Mouse (Mus musculus) kidney, postnatal 4 days (tissue): ENCODE measurements at regions not wholly inside any gene's neighbourhood (a gene's known extent, or its start where the extent isn't known, plus 50 kb on each side); places are given as distances from the start of the nearest gene placed in this dataset.

Source experiments
- DNase-seq, 2 experiments: peaks; one replicate each; pipeline ENCODE4 v3.0.0; 2021; ENCODE audit warnings: mixed read lengths in 2 of 2

- DNase-seq = no peak
These were observed 56.6 kb downstream of the Sucnr1 start for GRCm38 (mm10) chr3:60138319-60138718.

GRCm38 (mm10) chr3:60159865-60160264, 78.2 kb downstream of the Sucnr1 start:
- DNase-seq = no peak

- no peak for DNase-seq
These were observed 86.0 kb downstream of the Sucnr1 start for GRCm38 (mm10) chr3:60167633-60168032.

- DNase-seq = no peak
These were observed 86.7 kb downstream of the Sucnr1 start for GRCm38 (mm10) chr3:60168135-60168926.

- peak; percentile 4 to 26 for DNase-seq
These were observed 87.9 kb downstream of the Sucnr1 start for GRCm38 (mm10) chr3:60169606-60170005.

- DNase-seq = no peak
These were observed 102.8 kb downstream of the Sucnr1 start for GRCm38 (mm10) chr3:60184481-60184880.

- DNase-seq = no peak
These were observed 114.4 kb downstream of the Sucnr1 start for GRCm38 (mm10) chr3:60196031-60196430.

GRCm38 (mm10) chr3:60207936-60208335, 126.3 kb downstream of the Sucnr1 start:
- DNase-seq = no peak

- no peak for DNase-seq
These were observed 137.3 kb downstream of the Sucnr1 start for GRCm38 (mm10) chr3:60218938-60219337.

- no peak for DNase-seq
These were observed 159.0 kb downstream of the Sucnr1 start for GRCm38 (mm10) chr3:60240664-60241063.

- DNase-seq = no peak
These were observed 185.2 kb downstream of the Sucnr1 start for GRCm38 (mm10) chr3:60266666-60267415.

- DNase-seq = no peak
These were observed 185.9 kb downstream of the Sucnr1 start for GRCm38 (mm10) chr3:60267416-60268174.

- no peak for DNase-seq
These were observed 188.8 kb downstream of the Sucnr1 start for GRCm38 (mm10) chr3:60270463-60270862.

GRCm38 (mm10) chr3:60273744-60274143, 192.1 kb downstream of the Sucnr1 start:
- DNase-seq = no peak

- DNase-seq = no peak
These were observed 193.7 kb downstream of the Sucnr1 start for GRCm38 (mm10) chr3:60275249-60275838.

- DNase-seq = no peak
These were observed 194.8 kb upstream of the Mbnl1 start for GRCm38 (mm10) chr3:60277791-60278190.

GRCm38 (mm10) chr3:60281229-60281628, 191.4 kb upstream of the Mbnl1 start:
- DNase-seq = no peak

- no peak for DNase-seq
These were observed 190.6 kb upstream of the Mbnl1 start for GRCm38 (mm10) chr3:60281959-60282495.

- DNase-seq = no peak
These were observed 180.5 kb upstream of the Mbnl1 start for GRCm38 (mm10) chr3:60292142-60292541.

- DNase-seq = no peak
These were observed 179.7 kb upstream of the Mbnl1 start for GRCm38 (mm10) chr3:60292940-60293339.

GRCm38 (mm10) chr3:60305399-60305798, 167.2 kb upstream of the Mbnl1 start:
- DNase-seq = no peak

- DNase-seq = no peak
These were observed 162.2 kb upstream of the Mbnl1 start for GRCm38 (mm10) chr3:60310402-60310801.

GRCm38 (mm10) chr3:60311178-60311577, 161.5 kb upstream of the Mbnl1 start:
- DNase-seq = no peak
